Mouse (Mus musculus) lung, adult 2 months (tissue): Measurements from ENCODE around the gene Hoxc6. TPM values are rescaled to one million over a fixed set of nuclear protein-coding genes. Genes with fewer than 3 reads are reported as not detected.

ENCODE experiments used
- DNase-seq: peaks from one replicate; pipeline ENCODE4 v3.0.0; 2022
- H3K4me1 ChIP-seq: fragments of 200-500 bp; 2 replicates; pipeline ENCODE4 v1.6.1; 2011; ENCODE audit warnings: low read length; ENCODE audit not compliant: control insufficient read depth, insufficient read depth
- H3K4me3 ChIP-seq: fragments of 200-500 bp; replicated peaks from 2 replicates; pipeline ENCODE3; 2011; ENCODE audit warnings: low read depth, mild to moderate bottlenecking, control low read depth, low read length; ENCODE audit errors: extremely low read depth
- CTCF ChIP-seq: fragments of 200-500 bp; IDR thresholded peaks from 2 replicates; pipeline ENCODE4 v1.5.1; 2011; ENCODE audit warnings: mild to moderate bottlenecking, low read length, control low read depth; ENCODE audit not compliant: insufficient read depth
- POLR2A ChIP-seq: fragments of 200-500 bp; IDR thresholded peaks from 2 replicates; pipeline ENCODE4 v1.6.1; 2011; ENCODE audit warnings: low read depth, mild to moderate bottlenecking, control low read depth, low read length, borderline replicate concordance; ENCODE audit errors: extremely low read depth
- WGBS: fragments of 180-500 bp; shearing (Covaris S2); methylation state at CpG from one replicate; pipeline ENCODE4 v1.1.7; 2018; 5-methylcytosine and 5-hydroxymethylcytosine counted together
- polyA plus RNA-seq: library from polyadenylated mRNA; depleted of rRNA; stranded (reverse); fragments of >200 nt; gene quantifications from 2 replicates; pipeline ENCODE4 v1.2.3, GENCODE M21; 2012

Gene Hoxc6
- polyA plus RNA-seq, 1 experiment = 0.34 TPM

DNA sequence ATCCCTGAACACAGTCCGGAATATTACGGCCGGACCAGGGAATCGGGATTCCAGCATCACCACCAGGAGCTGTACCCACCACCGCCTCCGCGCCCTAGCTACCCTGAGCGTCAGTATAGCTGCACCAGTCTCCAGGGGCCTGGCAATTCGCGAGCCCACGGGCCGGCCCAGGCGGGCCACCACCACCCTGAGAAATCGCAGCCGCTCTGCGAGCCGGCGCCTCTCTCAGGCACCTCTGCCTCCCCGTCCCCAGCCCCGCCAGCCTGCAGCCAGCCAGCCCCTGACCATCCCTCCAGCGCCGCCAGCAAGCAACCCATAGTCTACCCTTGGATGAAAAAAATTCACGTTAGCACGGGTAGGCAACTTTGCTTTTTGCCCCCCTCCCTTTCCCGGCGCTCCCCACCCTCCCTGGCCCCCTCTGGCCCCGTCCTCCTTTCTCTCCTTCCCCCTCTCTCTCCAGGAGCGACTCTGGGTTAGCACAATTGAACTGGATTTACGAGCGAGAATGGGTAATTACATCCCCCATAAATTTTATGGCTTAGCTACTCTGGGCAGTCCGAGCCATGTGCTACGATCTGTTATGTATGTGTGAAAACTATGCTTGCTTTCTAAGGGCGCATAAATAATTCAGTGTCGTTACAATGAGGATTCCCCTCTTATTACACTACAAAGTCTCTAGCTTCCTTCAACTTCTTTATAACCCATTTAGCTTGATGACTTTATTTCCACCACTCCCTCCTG lies 36.9 kb downstream of the Hoxc6 start:
- no peak for DNase-seq
- TF ChIP-seq CTCF = no peak
- no peak for TF ChIP-seq POLR2A
- no peak overlapping the region for H3K4me3 ChIP-seq
- 3% methylated on average over 34 of the region's 34 CpGs for WGBS
- no peaks in the 10 kb centered on the region for H3K4me1 ChIP-seq

DNA sequence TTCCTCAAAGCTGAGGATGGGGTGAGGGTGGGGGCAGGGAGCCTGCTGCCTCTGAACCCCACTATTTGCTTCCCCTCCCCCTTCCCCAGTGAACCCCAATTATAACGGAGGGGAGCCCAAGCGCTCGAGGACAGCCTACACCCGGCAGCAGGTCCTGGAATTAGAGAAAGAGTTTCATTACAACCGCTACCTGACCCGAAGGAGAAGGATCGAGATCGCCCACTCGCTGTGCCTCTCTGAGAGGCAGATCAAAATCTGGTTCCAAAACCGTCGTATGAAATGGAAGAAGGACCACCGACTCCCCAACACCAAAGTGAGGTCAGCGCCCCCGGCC lies 37.5 kb downstream of the Hoxc6 start:
- H3K4me3 ChIP-seq = no peak overlapping the region
- no peak for DNase-seq
- no peak for TF ChIP-seq POLR2A
- no peak for TF ChIP-seq CTCF
- no peaks in the 10 kb centered on the region for H3K4me1 ChIP-seq
- 1% methylated on average over 14 of the region's 14 CpGs for WGBS

DNA sequence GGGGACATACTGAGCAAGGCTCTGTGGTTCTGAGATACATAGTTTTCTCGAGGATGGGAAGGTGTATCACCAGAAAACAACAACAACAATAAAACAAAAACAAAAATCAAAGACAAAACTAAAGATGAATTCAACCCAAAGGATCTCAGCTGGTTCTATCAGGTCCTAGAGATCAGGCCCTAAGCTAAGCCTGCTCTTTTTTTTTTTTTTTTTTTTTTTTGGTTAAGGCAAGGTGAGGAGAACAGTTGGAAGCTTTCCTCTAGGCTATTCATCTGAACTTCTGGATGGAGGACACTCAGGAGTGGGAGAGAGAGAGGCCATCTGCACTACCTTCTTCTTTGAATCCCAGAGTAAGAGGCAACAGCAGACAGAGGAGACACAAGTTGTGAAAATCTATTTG lies 39.5 kb downstream of the Hoxc6 start:
- Histone ChIP-seq H3K4me1 (no peaks in the 10 kb centered on the region), H3K4me3 (no peak overlapping the region)
- DNase-seq = no peak
- 27% methylated on average over 1 of the region's 1 CpGs for WGBS
- no peak for TF ChIP-seq CTCF

DNA sequence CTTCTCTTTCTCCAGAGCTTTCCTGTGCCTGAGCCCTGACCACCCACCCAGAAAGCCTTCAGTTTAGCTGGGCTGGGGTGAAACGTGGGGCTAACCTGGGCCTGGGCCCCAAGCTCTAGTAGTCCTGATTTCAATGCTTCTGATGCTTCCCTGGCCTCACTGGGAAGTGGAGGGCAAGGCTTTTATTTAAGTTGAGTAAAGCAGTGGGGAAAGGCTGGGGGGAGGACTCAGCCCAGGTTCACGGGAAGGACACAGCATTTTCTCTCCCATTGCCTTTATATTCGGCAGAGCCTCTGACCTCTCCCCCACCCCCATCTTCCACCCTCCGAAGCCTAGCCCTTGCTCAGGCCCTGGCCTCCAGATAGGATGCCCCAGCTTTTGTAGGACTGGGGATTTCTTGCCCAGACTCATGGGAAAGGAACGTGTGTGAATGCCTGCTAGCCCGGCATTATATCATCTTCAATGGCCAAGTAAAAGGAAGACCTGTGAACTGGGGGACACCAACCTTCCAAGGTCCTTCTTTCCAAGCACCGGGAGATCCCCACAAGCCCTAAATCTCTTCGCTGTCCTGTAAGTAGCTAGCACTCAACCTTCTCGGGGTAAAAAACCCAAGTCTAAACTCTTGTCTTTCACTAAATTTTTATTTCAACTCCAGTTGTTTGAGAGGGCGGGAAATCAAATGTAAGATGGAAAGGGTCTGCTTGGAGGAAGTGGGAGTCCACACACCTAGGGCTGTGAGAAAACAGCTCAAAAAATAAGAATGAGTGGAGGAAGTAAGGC lies 40.8 kb downstream of the Hoxc6 start:
- Histone ChIP-seq H3K4me1 (no peaks in the 10 kb centered on the region), H3K4me3 (no peak overlapping the region)
- DNase-seq = no peak
- TF ChIP-seq CTCF (no peak), POLR2A (no peak)
- 42% methylated on average over 10 of the region's 10 CpGs for WGBS

DNA sequence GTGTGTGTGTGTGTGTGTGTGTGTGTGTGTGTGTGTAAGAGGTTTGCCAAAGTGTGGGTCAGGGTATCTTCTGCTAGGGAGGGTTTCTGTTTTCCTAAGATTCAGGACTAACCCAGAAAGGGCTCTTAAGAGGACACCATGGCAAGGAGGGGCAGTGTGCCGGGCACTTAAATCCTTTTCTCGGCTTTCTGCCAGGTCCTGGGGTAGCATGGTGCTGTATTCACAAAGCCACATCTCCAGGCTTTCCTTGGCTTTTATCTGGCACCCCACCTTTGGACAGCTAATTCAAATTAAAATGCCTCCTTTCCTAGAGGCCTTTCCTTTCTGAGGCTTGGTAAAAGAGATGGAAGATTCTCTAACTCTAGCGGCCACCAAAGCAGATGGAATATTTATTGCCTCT lies 41.6 kb downstream of the Hoxc6 start:
- Histone ChIP-seq H3K4me3 (no peak overlapping the region), H3K4me1 (no peaks in the 10 kb centered on the region)
- no peak for DNase-seq
- TF ChIP-seq POLR2A (no peak), CTCF (no peak)
- WGBS = 25% methylated on average over 3 of the region's 3 CpGs

DNA sequence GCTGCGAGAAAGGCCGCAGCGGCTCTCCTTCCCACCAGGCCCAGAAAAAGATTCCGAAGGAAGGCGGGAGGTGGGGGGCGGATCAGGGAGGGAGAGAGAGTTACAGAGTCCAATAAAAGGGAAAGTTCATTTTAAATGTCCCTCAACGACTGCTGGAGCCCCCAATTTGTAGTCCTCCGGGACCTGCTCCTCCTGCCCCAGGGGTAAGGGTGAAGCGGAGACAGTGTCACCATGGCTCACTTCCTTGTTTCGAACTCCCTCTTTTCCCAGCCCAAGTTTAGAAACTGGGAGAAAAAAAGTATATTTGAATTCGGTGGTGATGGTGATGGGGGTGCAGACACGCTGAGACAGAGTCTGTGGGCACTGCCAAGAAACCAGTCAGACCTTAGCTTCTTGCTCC lies 42.5 kb downstream of the Hoxc6 start:
- Histone ChIP-seq H3K4me3 (no peak overlapping the region), H3K4me1 (no peaks in the 10 kb centered on the region)
- TF ChIP-seq POLR2A = no peak
- no peak for TF ChIP-seq CTCF
- no peak for DNase-seq
- 36% methylated on average over 12 of the region's 12 CpGs for WGBS

DNA sequence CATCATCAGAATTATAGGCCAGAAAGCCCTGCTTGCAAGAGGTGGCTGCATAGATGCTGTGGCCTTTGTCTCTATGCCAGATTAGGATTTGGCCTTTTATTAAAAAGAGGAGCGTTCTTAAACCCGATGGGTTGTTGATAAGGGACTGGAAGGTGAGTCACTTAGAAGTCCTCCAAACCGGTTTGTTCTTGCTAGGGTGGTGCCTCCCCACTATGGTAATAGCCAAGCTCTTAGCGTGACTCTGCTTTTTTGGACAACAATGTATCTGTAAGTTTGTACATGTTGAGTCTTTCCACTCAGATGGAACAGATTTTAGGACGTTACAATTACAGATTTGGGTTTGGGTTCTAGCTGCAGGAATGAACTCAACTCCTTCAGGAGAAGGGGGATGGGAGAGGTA lies 43.6 kb downstream of the Hoxc6 start:
- Histone ChIP-seq H3K4me3 (no peak overlapping the region), H3K4me1 (no peaks in the 10 kb centered on the region)
- 34% methylated on average over 5 of the region's 5 CpGs for WGBS
- DNase-seq = no peak
- no peak for TF ChIP-seq CTCF
- TF ChIP-seq POLR2A = no peak

DNA sequence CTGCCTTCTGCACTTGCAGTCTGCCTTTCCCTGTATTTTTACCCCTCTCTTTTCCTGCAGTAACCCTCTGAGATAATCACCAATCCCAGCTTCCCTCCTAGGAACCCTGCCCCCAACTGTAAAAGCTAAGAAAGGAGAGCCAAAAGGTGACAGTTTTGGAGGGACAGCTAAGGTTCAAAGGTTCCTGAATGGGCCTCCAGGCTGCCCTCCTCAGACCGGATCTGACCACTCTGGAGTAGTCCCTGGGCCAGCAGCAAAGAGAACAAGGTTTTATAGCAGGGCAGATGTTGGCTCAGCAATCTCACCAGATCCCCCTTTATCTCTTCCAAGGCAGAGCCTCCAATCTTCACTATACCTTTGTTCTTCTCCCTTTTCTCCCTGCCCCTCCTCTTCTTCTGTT lies 44.2 kb downstream of the Hoxc6 start:
- DNase-seq = no peak
- Histone ChIP-seq H3K4me1 (no peaks in the 10 kb centered on the region), H3K4me3 (no peak overlapping the region)
- no peak for TF ChIP-seq CTCF
- TF ChIP-seq POLR2A = no peak
- WGBS = 5% methylated on average over 1 of the region's 1 CpGs

DNA sequence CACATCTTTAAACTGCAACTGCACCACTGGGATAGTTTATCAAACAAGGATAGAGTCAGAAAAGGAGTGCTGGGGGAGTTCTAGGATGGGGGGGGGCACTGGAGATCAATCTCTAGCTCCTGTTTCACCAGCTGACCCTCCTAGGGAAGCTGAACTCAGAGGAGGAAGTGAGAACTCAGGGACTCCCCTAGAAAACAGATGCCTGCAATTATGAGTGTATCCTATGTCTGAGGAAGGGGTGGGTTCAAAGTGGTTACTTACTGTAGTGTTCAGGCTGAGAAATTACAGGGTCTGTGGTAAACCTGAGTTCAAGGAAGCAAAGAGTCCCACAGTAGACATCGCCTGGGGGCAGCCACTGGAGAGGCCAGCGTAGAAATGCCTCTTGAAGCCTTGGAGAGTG lies 53.6 kb downstream of the Hoxc6 start:
- DNase-seq = no peak
- Histone ChIP-seq H3K4me3 (no peak overlapping the region), H3K4me1 (no peaks in the 10 kb centered on the region)
- 82% methylated on average over 2 of the region's 2 CpGs for WGBS
- TF ChIP-seq POLR2A = no peak
- no peak for TF ChIP-seq CTCF

DNA sequence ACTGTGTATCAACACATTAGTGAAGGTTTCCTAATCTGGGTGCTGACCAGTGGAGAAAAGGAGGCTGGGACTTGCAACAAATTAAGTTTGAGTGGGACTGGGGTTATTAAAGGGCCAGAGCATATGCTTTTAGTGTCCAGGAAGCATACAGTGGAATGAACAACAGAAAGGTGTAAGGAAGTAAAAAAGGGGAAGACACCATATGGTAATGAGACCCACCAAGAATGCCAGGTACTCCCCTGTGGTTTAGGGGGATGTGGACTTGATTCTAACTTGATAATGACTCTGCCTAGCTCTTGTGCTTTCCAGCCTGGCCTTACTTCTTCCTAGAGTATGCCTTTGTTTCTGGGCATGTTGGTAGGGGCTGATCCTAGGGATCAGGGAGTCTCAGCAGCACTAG lies 55.2 kb downstream of the Hoxc6 start:
- no peak for DNase-seq
- Histone ChIP-seq H3K4me1 (no peaks in the 10 kb centered on the region), H3K4me3 (no peak overlapping the region)
- TF ChIP-seq POLR2A (no peak), CTCF (no peak)

DNA sequence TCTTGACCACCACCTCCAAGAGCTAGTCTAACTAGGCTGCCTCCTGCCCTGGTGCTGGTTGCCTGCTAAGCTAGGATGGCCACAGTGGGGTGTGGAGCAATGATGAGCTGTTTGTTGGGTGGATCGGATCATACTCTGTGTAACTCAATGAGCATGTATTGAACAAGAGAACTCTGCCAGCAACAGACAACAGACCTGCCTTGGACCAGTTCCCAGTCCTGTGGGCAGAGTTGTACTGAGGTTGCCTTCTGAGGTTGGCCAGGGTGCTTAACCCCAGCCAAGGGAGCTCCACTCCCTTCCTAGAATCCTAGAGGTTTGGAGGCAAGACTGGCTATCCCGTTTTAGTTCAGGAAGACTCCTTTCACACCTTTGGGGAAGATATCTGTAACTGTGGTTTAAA lies 58.3 kb downstream of the Hoxc6 start:
- TF ChIP-seq POLR2A = no peak
- no peak for TF ChIP-seq CTCF
- no peak overlapping the region for H3K4me3 ChIP-seq
- no peaks in the 10 kb centered on the region for H3K4me1 ChIP-seq
- DNase-seq = no peak
- WGBS = 46% methylated on average over 2 of the region's 2 CpGs
